Mouse (Mus musculus) T-helper 1 cell (primary cell): ENCODE data around the gene Nhs.

Source experiments
- in situ Hi-C: fragments of 300-600 bp; cut with MboI, MseI; formaldehyde crosslinking; loops from one replicate; pipeline ENCODE4 v1.15.1; 2025; ENCODE audit warnings: high pct_unique_total_duplicates

Nhs gene

GRCm38 (mm10) chrX:162159637-162160611, at the start of gene Nhs:
TSS of gene Nhs (minus strand) at chrX:162159730.
- in situ Hi-C loops: no loop called here

DNA sequence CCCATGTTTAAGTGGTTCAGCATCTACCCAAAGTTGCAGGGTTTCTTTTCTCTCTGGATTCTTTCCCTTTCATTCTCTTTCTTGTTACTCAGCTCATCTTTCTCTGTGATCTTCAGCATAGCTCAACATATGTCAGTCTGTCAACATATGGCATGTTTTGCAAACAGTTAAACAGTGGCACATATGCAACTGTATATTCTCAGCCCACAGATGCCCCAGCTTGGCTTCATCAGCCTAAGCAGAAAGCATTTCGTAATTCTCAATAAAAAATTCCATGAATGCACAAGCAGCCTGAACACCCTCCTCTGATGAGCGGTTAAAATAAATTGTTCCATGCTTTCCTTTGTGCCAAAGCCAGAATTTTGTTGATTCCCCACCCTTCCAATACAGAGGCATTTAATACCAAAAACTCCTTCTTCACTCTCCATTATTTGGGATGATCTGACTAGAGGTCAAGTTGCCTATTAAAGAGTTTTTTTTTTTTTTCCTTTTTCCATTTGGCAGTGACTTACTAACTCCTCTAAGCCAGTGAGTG, 46.9 kb upstream of the Nhs start:
- in situ Hi-C loops: no loop called here

GRCm38 (mm10) chrX:162158743-162159636, 540 bp downstream of the Nhs start:
- in situ Hi-C loops: no loop called here

- in situ Hi-C loops: no loop called here
These were observed 1.4 kb downstream of the Nhs start for GRCm38 (mm10) chrX:162158142-162158541.

- in situ Hi-C loops: no loop called here
These were observed 21.7 kb downstream of the Nhs start for GRCm38 (mm10) chrX:162137807-162138206.

DNA sequence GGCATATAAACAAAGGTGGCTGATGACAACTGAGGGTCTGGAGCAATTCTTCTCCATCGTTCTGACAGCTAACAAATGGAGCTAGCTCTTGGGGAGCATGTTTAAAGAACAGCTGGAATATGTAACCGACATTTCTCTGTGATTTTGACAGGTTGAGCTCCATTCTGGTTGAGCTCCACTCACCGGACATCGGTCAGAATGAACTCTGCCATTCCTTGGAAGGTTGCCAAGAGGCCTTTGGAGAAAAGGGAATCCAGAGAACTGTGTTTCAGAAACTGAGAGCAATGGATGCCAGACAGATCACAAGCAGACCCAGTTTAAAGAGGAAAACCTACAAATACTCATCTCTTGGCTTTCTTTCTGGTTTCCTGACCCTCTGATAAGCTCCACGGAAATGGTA, 46.3 kb downstream of the Nhs start:
- in situ Hi-C loops: no loop called here

GRCm38 (mm10) chrX:162102802-162103434, 56.6 kb downstream of the Nhs start:
- in situ Hi-C loops: no loop called here

- in situ Hi-C loops: no loop called here
These were observed 61.2 kb downstream of the Nhs start for GRCm38 (mm10) chrX:162098364-162098763.

- in situ Hi-C loops: no loop called here
These were observed 72.2 kb downstream of the Nhs start for GRCm38 (mm10) chrX:162087291-162087690.

GRCm38 (mm10) chrX:162085897-162086200, 73.7 kb downstream of the Nhs start:
- in situ Hi-C loops: no loop called here

- in situ Hi-C loops: no loop called here
These were observed 74.3 kb downstream of the Nhs start for GRCm38 (mm10) chrX:162085062-162085896.

DNA sequence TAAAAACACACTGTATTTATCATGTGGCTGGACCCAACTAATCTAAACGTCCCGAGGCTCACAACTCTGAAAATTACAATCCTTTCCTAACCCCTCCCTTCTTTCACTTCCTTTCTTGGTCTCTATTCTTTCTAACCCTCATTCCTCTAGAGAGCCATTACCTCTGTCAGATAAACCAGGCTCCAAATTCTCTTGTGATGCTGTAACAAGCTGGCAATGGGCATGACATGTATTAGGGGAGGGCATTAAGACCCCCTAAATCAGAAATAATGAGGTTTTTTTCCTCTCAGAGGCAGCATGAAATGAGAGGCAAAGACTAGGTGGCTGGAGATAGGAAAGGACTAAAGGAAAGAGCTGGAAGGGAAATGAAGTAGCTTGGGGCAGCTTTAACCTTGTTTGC, 96.4 kb downstream of the Nhs start:
- in situ Hi-C loops: no loop called here

DNA sequence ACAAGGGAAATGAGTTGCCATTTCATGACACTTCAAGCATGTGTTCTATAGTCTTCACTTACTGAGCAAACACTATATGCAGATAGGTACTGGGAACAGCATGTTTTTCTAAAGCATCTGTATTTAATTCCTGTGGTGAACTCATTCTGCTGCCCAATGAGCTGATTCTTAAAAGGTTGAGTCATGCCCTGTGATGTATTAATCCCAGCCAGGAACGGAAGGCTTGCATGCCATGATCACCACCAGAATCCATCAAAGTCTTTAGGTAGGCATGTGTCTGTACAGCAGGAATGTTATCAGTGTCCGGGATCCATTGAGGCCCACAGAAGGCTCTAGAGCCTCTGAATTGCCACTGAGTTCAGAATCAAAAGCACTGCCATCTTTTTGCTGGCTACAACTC, 103.9 kb downstream of the Nhs start:
- in situ Hi-C loops: no loop called here

GRCm38 (mm10) chrX:162053566-162053965, 106.0 kb downstream of the Nhs start:
- in situ Hi-C loops: no loop called here

- in situ Hi-C loops: no loop called here
These were observed 107.0 kb downstream of the Nhs start for GRCm38 (mm10) chrX:162052534-162052933.

DNA sequence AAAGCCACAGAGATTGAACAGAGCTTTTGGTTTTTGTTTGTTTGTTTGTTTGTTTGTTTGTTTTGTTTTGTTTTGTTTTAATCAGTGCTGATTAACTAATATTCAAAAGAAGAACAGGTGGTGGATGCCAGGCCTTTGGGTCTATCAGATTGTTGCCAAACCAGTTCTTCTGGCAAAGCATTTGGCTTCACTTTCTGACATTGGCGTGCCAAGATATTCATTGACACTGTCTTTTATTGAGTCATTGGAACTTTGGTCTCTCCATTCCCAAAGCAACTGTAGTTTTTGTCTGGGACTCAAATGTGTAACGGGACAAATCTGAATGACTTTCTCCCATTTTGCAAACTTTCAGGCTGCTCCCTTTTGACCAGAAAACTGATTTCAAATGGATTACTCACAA, 109.9 kb downstream of the Nhs start:
- in situ Hi-C loops: no loop called here

- in situ Hi-C loops: no loop called here
These were observed 114.0 kb downstream of the Nhs start for GRCm38 (mm10) chrX:162045527-162045926.

DNA sequence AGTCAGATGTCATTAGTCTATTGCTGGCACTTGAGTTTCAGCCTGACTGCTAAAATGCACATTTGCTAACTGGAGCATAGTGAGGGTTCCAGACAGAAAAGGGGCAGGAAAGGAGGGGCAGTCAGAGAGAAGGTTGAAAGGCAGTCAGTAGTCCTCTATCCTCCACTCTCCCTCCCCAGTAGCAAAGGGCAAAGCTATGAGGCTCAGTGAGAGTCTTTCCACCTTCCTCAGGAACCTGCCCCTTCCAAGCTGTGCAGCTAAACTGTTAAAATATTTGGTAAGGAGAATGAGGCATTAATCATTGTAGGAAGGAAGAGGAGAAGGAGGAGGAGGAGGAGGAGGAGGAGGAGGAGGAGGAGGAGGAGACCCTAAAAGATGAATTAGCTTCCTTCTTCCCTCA, 115.4 kb downstream of the Nhs start:
- in situ Hi-C loops: no loop called here

GRCm38 (mm10) chrX:162025210-162025953, 134.1 kb downstream of the Nhs start:
- in situ Hi-C loops: no loop called here

DNA sequence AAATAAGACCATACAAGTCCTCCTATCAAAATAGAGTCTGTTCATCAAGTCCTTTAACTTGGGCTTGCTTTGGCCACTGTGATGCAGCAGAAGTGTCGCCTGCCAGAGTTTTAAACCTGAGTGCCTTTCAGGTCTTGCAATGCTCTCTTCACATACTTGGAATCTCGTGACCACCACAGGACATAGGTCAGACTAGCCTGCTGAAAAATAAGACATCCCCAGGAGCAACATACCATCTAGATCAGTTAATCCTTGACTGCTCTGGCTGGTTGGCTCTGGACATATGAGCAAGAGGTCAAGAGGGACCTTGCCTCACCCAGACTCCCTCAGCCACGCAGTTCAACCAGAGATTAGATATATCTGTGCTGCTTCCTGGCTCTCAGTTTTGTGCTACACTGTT, 137.8 kb downstream of the Nhs start:
- in situ Hi-C loops: no loop called here
